ENCODE assay signal across 26 mouse cellular contexts in the genomic region with DNA sequence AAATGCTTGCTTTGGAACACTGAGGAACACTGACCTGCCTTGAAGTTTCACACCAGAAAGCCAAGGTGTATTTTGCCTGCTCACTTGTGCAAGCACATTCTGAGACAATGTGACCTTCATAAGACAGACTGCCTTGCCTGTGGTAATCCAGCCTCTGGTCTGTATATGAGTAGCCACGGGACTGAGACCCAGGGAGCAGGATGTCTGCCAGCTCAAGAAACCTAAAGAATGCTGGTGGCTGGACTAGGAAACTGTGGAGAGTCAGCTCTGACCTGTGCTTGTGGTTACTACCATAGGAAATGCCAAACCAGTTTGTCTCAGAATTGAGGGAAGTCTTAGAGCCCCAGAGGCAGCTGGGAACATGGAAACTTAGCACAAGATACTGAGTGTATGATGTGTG. TPM values are rescaled to one million over a fixed set of nuclear protein-coding genes. Genes with fewer than 3 reads are reported as not detected.
DNase-seq lines count a peak whose midpoint lies in the region; ATAC-seq and TF ChIP-seq lines count a peak whose summit lies in the region.
"Had no signal": no experiment of that assay in that cellular context is flagged by ENCODE, and none has a peak within 500 bp of the region (broad histone marks: within the 10 kb centered on the region; RNA-seq: fewer than 3 reads in every experiment).

No protein-coding gene starts in this region.

- peaks cover 30% of the 10 kb centered on the region for H3K36me3 ChIP-seq in heart, postnatal 0 days (replicated peaks; ENCODE audit: control insufficient read depth, insufficient read depth, low read length)
- H3K36me3 ChIP-seq in limb, embryonic 10.5 days, result peaks cover 91% of the 10 kb centered on the region

- TF ChIP-seq CTCF in heart, postnatal 0 days (IDR thresholded peaks at IDR 0.05; ENCODE audit: low read depth), result no peak

- intact Hi-C loops in heart, postnatal 10 days (cut with DNase I), result no loop called here

- no peak for ATAC-seq in heart, postnatal 0 days (ENCODE audit: insufficient read depth, low read depth)
- ATAC-seq: forebrain, embryonic 15.5 days; intestine, embryonic 15.5 days had no signal

- H3K4me1 ChIP-seq in heart, postnatal 0 days (ENCODE audit: control insufficient read depth, insufficient read depth), result peaks cover 3% of the 10 kb centered on the region; the same call in 1 of the 2 replicates
- H3K4me1 ChIP-seq in limb, embryonic 10.5 days, result peaks cover 4% of the 10 kb centered on the region
- H3K4me1 ChIP-seq: embryonic facial prominence, embryonic 10.5 days; forebrain, embryonic 15.5 days; hindbrain, embryonic 13.5 days; intestine, embryonic 15.5 days had no signal

- no peak overlapping the region for H3K4me3 ChIP-seq in heart, postnatal 0 days (ENCODE audit: low read depth, low read length)
- no peak overlapping the region for H3K4me3 ChIP-seq in limb, embryonic 10.5 days
- H3K4me3 ChIP-seq: embryonic facial prominence, embryonic 10.5 days; erythroblast, embryonic 14.5 days; forebrain, embryonic 15.5 days; heart, embryonic 10.5 days; hindbrain, embryonic 13.5 days; intestine, embryonic 15.5 days had no signal

- no peak overlapping the region for H3K9ac ChIP-seq in heart, postnatal 0 days (replicated peaks; ENCODE audit: low read depth, low read length)
- H3K9ac ChIP-seq: forebrain, embryonic 15.5 days; hindbrain, embryonic 13.5 days; intestine, embryonic 15.5 days had no signal

- H3K9me3 ChIP-seq in heart, postnatal 0 days (replicated peaks; ENCODE audit: control insufficient read depth, low read length), result no peaks in the 10 kb centered on the region
- no peaks in the 10 kb centered on the region for H3K9me3 ChIP-seq in limb, embryonic 10.5 days (replicated peaks)
- H3K9me3 ChIP-seq: forebrain, embryonic 15.5 days; hindbrain, embryonic 13.5 days; intestine, embryonic 15.5 days had no signal

- no peak for TF ChIP-seq EP300 in heart, postnatal 0 days (IDR thresholded peaks at IDR 0.05; ENCODE audit: low read depth)

- no peak overlapping the region for H3K4me2 ChIP-seq in heart, postnatal 0 days (ENCODE audit: low read depth, low read length)
- H3K4me2 ChIP-seq: forebrain, embryonic 15.5 days; hindbrain, embryonic 13.5 days; intestine, embryonic 15.5 days had no signal

- H3K27me3 ChIP-seq in heart, postnatal 0 days (ENCODE audit: control insufficient read depth, insufficient read depth, low read length), result 0 out of 2 replicates have a peak, but pooled peaks cover 4% of the 10 kb centered on the region
- H3K27me3 ChIP-seq in limb, embryonic 10.5 days (ENCODE audit: low read depth, poor library complexity, severe bottlenecking), result peaks cover 21% of the 10 kb centered on the region
- H3K27me3 ChIP-seq: forebrain, embryonic 15.5 days; intestine, embryonic 15.5 days had no signal

- H3K27ac ChIP-seq in heart, postnatal 0 days (ENCODE audit: low read depth), result 0 out of 2 replicates have a peak overlapping the region, but pooled peaks have one; percentile 25
- H3K27ac ChIP-seq in limb, embryonic 10.5 days, result no peak overlapping the region
- H3K27ac ChIP-seq: embryonic facial prominence, embryonic 10.5 days; forebrain, embryonic 15.5 days; heart, embryonic 10.5 days; hindbrain, embryonic 13.5 days; intestine, embryonic 15.5 days had no signal

- peak; percentile 38 for DNase-seq in cerebellum, adult 9-10 months
- no peak for DNase-seq in cerebellum, postnatal 14 days
- no peak for DNase-seq in heart, postnatal 0 days (ENCODE audit: low spot score)
- no peak for DNase-seq in heart, postnatal 10 days
- peak; percentile 54 for DNase-seq in 3134 (ENCODE audit: extremely low read depth, insufficient read length, low spot score)
- peak; percentile 35 for DNase-seq in Muller cell, postnatal 12 days (ENCODE audit: inconsistent ontology term)
- DNase-seq in limb, embryonic 10.5 days (ENCODE audit: low spot score), result no peak
- no peak for DNase-seq in urinary bladder, adult 18-20 months (ENCODE audit: low spot score in 2 of 2)
- DNase-seq: adrenal gland, adult 2 months; adrenal gland, postnatal 25 days; B cell, adult 2 months; gastrocnemius, postnatal 36 days; heart, adult 11 months; kidney, postnatal 14 days had no signal

- 50% methylated on average over 1 of the region's 1 CpGs for WGBS in heart, postnatal 0 days
- WGBS in limb, embryonic 10.5 days, result 96% methylated on average over 1 of the region's 1 CpGs

RNA-seq across cellular contexts. Expression of a gene that starts 11.5 kb away (rescaled TPM):
- total RNA-seq in heart, postnatal 0 days (2014; rRNA removed; ENCODE audit: low replicate concordance), result not detected in 2 replicates
- polyA plus RNA-seq in heart, postnatal 0 days (2015; fragmentation: Nextera tagmentation; extraction: Ambion mirVana), result not detected in 2 replicates
- not detected for total RNA-seq in heart, postnatal 10 days (2021)
- polyA plus RNA-seq in limb, embryonic 10.5 days (2016; fragmentation: Nextera tagmentation; extraction: Ambion mirVana), result not detected in 2 replicates
- total RNA-seq: adrenal gland, adult 2 months; adrenal gland, postnatal 25 days; gastrocnemius, adult 8-10 months; gastrocnemius, postnatal 36 days; hematopoietic stem cell, adult 5-6 weeks; MEL had no signal
- polyA plus RNA-seq: adrenal gland, adult 2 months; embryonic facial prominence, embryonic 10.5 days; embryonic facial prominence, embryonic 14.5 days; erythroblast, embryonic 14.5 days; forebrain, embryonic 11.5 days; forebrain, embryonic 15.5 days; heart, embryonic 10.5 days; heart, embryonic 16.5 days; hindbrain, embryonic 13.5 days; intestine, embryonic 15.5 days had no signal

RNA-seq across cellular contexts. Expression of a gene that starts 13.4 kb away (rescaled TPM):
- total RNA-seq in heart, postnatal 0 days (2014; rRNA removed; ENCODE audit: low replicate concordance), result 24.2 and 58.7 TPM in 2 replicates
- 20.7 and 28.0 TPM in 2 replicates for polyA plus RNA-seq in heart, postnatal 0 days (2015; fragmentation: Nextera tagmentation; extraction: Ambion mirVana)
- total RNA-seq in heart, postnatal 10 days (2021), result 10 to 100 TPM; 11.8 to 13.8 TPM
- 85.6 and 88.3 TPM in 2 replicates for polyA plus RNA-seq in limb, embryonic 10.5 days (2016; fragmentation: Nextera tagmentation; extraction: Ambion mirVana)

RNA-seq across cellular contexts. Expression of a gene that starts 29.6 kb away (rescaled TPM):
- total RNA-seq in heart, postnatal 0 days (2014; rRNA removed; ENCODE audit: low replicate concordance), result 84.1 and 86.2 TPM in 2 replicates
- polyA plus RNA-seq in heart, postnatal 0 days (2015; fragmentation: Nextera tagmentation; extraction: Ambion mirVana), result 37.6 and 38.5 TPM in 2 replicates
- total RNA-seq in heart, postnatal 10 days (2021), result 10 to 100 TPM; 44.2 to 48.6 TPM
- polyA plus RNA-seq in limb, embryonic 10.5 days (2016; fragmentation: Nextera tagmentation; extraction: Ambion mirVana), result 29.8 and 32.4 TPM in 2 replicates

RNA-seq across cellular contexts. Expression of a gene that starts 36.7 kb away (rescaled TPM):
- not detected in 2 replicates for total RNA-seq in heart, postnatal 0 days (2014; rRNA removed; ENCODE audit: low replicate concordance)
- not detected in 2 replicates for polyA plus RNA-seq in heart, postnatal 0 days (2015; fragmentation: Nextera tagmentation; extraction: Ambion mirVana)
- total RNA-seq in heart, postnatal 10 days (2021), result not detected
- polyA plus RNA-seq in limb, embryonic 10.5 days (2016; fragmentation: Nextera tagmentation; extraction: Ambion mirVana), result not detected in 2 replicates
- total RNA-seq: adrenal gland, adult 2 months; adrenal gland, postnatal 25 days; gastrocnemius, adult 8-10 months; gastrocnemius, postnatal 36 days; hematopoietic stem cell, adult 5-6 weeks; MEL had no signal
- polyA plus RNA-seq: adrenal gland, adult 2 months; embryonic facial prominence, embryonic 10.5 days; embryonic facial prominence, embryonic 14.5 days; erythroblast, embryonic 14.5 days; forebrain, embryonic 11.5 days; forebrain, embryonic 15.5 days; heart, embryonic 10.5 days; heart, embryonic 16.5 days; hindbrain, embryonic 13.5 days; intestine, embryonic 15.5 days had no signal

Comparison
In these comparisons a context has a peak if more than half of its experiments do, and no peak if none do; other contexts are left out.
1. DNase-seq: peak in cerebellum, adult 9-10 months (single experiment), 3134 (single experiment) and Muller cell, postnatal 12 days (single experiment); none in cerebellum, postnatal 14 days (0 of 2), heart, postnatal 0 days (single experiment), heart, postnatal 10 days (0 of 2), limb, embryonic 10.5 days (single experiment) and urinary bladder, adult 18-20 months (0 of 2).